Mouse (Mus musculus) right cerebral cortex, adult 2 months (tissue): ENCODE data around the gene Tbc1d2.
A peak's percentile ranks its signal among the peaks of the same experiment; 100 is the strongest.
"Not testable (repeated sequence)": the region's sequence is repeated elsewhere in the genome, so short reads cannot be mapped to it uniquely, and the experiment has no call there.

ENCODE experiments used
- DNase-seq, 2 experiments: peaks; one replicate each; pipeline ENCODE4 v3.0.0; 2021 to 2022; ENCODE audit warnings: low spot score in 2 of 2

The Tbc1d2 gene

DNA sequence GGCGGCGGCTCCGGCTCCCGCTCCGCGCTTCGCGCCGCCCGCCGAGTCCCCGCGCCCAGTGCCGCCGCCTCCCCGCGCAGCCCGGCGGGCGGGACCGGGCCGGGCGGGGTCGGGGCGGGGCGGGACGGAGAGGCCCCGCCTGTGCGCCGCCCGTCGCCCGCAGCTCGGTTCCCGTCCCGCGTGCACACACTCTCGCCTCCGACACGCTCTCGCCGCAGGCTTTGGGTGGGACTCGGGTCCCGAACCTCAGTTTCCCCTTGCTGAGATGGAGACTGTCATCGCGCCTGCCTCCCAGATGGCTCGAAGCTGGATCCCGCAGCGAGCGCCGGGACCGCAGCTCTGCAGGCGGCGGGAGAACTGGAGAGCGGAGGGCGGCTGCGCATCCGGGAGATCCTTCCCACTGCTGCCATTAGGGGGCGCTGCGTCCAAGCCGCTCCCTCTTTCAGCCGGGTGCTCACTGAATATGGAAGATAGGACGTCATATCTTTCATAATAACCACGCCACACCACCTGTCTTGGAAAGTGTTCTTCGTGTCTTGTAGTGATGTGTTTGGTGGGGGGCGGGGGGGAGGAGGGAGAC, 48.1 kb downstream of the Tbc1d2 start, which contains the start of gene Coro2a:
Gene Coro2a (minus strand): TSS at position 359 of the 580 bp plus-strand sequence.
- DNase-seq, result peak; percentile 88 to 90

DNA sequence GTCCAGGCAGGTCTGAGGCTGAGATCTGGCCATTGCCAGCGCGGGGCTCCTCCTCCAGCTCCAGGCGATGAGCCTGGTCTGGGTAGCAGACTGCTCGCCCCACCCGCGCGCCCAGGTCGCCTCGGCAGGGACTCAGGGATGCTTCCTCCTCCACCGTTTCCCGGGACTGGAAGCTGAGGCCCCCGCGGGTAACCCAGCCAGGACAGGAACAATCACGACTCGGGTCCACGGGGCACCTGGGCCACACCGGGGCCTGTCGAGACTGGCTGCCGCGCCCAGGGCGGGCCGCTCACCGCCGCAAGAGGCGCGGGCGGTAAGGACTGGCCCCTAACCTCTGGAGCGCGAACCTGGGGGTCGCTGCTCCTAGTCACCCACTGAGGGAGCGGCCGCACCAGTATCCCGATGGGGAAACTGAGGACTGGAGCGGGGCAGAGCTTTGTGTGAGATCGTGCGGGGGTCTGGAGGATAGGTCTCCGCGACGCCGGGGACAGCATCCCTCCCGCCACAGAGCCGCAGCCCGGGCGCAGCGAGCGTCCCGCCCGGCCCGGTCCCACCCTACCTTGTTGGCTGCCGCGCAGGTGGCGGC, 48.7 kb downstream of the Tbc1d2 start:
- peak; percentile 26 to 37 for DNase-seq

DNA sequence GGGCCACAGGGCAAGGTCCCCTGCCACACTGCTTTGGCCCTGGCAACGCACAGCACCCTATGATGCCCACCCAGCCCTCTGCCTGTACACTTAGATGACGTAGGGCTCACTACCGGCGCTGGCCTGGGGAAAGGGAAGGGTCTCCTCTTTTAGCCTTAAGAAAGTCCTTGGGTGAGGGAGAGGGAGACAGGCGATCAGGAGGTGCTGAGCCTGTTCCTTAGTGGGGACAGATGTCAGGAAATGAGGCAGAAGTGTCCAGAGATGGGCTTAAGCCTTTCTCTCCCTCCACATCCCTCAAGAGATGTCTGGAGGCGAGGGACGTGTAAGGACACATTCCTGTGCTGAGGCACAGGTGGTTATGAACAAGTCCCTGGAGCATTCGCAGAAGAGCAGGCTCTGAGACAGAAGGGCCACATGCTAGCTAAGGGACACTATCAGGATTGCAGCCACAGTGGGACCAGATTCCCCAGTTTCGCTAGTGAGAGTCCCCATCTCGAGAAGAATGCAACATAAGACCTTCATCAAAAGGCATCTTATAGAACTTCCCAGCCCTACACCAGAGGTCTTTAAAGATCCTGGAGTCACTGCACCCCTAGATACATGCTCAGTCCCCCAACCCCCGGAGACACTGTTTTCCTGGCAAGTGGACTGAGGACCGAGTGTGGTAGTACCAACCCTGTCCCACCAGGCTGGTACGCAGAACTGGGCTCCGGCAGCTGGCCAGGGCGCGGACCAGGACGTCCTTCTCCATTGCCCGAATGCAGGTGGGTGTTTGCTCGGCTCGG, 49.3 kb downstream of the Tbc1d2 start:
- DNase-seq, result peak in 1 of 2 experiments; percentile 18

DNA sequence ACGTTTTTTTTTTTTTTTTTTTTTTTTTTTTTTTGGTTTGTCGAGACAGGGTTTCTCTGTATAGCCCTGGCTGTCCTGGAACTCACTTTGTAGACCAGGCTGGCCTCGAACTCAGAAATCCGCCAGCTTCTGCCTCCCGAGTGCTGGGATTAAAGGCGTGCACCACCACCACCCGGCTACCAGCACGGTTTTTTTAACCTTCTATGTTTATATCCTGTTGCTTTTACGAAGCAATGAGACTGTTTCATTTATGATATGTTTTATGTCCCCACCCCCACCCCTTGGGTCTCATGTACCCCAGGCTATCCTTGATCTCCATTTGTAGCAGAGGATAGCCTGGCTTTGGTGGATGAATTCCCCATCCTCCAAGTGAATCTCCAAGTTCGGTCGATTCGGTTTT, 50.4 kb downstream of the Tbc1d2 start:
- DNase-seq, result not testable (repeated sequence)

DNA sequence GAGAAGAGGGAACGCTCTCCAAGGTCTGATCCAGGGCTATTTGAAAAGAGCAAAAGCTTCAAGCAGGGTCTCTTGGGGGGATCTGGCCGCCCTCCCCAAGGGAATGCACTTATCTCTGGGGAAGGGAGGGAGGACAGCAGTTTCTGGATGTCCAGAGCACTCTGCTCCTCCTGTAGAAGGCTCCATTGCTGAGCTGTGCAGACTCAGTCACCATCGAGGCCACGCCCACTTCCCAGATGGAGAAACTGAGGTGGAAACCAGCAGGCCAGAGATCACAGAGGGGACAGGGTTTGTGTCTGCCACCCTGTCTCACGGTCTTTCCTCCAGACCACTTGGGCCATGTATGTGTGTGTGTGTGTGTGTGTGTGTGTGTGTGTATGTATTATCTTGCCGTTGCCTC, 51.0 kb downstream of the Tbc1d2 start:
- DNase-seq, result no peak

DNA sequence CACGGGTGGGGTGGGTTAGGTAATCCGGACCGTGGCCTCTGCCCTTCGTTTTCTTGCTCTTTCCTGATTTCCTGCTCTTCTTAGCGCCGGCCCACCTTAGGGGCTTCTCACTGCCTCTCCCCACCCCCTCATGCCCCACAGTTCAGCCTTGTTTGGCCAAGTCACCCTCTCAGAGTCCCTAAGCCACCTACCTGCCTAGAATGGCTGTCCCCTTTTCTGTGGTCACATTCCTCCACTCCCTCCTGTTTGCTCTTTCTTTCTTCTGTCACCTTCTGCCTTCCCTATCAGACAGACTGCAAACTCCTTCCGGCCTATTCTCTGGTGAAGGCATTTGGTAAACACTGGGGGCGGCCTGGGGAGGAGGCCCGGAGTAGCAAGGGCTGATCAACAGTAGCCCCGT, 51.9 kb downstream of the Tbc1d2 start:
- DNase-seq, result no peak

DNA sequence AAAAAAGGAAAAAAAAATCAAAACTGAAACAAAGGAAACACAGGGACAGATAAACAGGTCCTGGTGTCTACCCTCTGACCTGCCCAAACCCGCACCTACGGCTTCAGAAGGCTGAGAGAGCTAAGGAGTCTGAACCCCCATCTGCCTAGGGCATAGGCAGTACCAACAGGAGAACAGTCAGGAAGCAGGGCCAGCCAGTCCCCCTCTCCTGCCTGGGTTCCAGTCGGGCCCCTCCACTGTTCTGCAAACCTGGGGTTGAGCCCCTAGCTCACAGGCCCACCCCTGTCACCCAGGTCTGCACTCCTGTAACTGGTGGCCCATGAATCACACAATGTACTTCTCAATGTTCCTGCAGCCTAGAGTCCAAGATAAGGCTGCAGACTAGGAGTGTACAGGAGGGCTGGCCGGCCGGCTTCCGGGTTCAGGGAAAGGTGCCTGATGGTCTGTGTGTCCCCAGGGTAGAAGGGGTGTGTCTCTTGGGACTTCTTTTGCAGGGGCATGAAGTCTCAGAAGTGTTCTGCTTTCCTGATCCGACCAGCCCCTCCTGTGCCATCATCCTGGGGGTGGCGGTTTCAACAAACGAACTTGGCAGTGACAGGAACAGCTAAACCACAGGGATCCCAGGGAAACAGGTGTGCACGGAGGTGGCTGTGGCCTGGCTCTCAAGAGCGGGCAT, 52.6 kb downstream of the Tbc1d2 start:
- no peak for DNase-seq

DNA sequence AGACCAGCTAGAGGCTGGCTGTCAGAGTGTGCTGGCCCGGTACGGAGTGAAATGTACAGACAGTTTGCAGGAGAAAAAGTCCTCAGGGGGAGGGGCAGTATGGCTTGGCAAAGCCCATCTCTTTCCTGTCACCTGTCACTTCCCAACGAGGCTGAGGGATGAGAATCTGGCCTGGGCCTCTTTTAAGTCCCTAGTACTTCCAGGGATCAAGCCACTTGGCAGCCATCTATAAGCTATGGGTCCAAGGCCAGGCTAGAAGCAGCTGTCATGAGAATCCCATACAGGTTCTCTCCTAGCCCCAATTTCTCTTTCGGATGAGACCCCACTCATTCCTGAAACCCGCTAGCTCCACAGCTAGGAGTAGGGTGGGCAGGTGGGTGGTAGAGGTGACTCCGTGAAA, 53.6 kb downstream of the Tbc1d2 start:
- DNase-seq, result no peak

DNA sequence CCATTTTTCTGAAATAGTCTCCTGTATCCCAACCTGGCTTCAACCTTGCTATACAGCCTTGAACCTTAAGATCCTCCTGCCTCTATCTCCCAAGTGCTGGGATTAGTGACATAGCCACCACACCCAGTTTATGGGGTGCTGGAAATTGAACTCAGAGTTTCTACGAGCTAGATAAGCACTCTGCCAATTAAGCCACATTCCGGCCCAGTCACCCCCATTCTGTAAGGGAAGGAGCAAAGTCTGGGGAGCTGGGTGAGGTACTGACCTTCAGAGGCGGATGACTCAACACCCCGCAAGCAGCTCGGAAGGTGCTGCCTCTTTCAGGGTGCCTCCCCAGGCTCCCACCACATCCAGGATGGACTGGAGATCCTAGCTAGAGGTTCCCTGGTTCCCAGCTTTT, 55.9 kb downstream of the Tbc1d2 start:
- DNase-seq, result no peak

DNA sequence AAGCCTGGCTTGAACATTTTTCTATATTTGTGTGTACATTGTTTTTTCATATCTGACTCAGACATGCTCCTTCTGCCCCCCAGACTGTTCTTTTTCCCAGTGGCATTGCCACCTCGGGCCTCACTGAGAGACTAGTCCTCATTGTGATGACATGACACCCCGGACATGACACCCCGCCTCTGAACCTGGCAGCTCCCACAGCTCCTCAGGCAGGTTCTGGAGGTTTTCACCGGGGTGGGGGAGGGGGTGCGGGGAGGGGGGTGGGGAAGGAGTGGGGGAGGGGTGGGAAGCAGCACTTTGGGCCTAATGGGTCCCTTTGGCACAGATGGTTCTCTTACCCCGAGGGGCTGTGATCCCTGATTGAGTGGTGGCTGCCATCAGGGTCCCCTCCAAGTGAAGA, 56.5 kb downstream of the Tbc1d2 start:
- DNase-seq, result no peak

DNA sequence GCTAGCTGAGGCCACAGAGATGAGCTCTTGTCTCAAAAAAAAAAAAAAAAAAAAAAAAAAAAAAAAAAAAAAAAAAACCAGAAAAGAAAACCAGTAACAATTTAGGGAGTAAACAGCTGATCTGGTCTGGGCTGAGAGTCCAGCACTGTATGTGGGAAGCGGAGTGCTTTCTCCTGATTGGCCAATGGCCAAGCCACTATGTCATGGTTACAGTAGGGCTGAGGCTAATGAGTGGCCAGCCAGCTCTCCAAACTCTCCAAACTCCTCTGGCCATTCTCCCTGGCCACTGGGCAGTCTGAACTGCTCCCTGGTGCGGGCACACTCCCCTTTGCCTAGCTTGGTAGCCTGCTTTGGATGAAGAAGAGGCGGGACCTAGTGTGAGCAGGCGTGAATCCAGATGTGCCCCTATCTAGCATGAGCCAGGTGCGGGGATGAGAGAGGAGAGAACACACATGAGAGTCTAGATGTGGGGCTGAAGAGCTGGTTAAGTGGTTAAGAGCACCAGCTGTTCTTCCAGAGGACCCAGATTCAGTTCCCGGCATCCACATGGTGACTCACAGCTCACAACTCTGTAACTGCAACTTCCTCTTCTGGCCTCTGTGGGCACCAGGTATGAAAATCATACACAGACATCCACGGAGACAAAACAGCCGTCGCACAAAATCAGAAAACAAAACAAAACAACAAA, 58.0 kb downstream of the Tbc1d2 start:
- DNase-seq, result no peak

DNA sequence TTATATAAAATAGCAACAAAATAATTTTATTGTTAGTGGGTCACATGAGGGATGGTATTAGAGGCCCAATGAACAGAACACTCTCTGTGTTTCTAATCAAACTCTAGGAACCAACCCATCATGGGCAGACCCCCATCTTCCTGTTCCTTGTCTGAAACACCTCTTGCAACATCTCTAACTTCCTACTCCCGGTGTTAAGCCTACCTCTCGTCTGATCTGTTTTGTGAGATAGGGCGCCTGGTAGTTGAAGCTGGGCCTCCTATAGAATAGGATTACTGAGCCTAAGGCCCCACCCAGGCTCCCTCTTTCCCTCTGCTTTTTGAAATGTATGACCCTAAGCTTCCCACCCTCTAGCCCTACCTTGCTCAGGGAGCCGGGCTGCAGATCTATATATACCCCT, 59.2 kb downstream of the Tbc1d2 start:
- DNase-seq, result no peak

DNA sequence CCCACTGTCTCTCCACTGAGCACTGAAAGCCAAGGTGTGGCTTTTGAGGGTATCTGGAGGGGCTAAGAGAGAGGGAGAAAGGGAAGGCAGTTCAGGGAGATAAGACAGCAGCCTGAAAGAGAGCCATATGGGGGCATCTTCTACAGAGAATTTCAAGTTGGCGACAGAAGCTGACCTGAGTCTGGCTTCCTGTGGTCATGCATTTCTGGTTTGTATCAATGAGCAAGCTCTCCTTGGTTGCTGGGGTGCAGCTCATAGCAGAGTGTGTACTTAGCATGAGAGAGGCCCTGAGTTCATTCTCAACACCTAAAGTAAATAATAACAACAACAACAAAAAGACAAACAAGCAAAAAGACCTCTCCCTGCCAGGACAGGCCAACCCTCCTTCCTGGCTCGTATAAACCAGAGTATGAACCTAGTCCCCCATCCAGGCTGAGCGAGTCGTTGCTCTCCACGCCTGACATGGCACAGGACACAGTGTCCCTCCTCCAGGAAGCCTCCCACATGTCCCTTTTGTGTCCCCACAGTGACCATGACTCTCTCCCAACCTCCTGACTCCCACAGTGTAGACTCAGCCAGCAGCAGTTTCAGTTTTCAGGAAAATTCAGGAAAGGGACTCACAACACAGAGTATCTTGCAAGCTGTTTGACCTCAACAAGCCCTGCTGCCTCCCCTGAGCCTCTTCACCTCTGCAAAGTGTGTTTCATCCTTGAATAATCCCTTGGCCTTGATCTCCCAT, 59.9 kb downstream of the Tbc1d2 start:
- no peak for DNase-seq

DNA sequence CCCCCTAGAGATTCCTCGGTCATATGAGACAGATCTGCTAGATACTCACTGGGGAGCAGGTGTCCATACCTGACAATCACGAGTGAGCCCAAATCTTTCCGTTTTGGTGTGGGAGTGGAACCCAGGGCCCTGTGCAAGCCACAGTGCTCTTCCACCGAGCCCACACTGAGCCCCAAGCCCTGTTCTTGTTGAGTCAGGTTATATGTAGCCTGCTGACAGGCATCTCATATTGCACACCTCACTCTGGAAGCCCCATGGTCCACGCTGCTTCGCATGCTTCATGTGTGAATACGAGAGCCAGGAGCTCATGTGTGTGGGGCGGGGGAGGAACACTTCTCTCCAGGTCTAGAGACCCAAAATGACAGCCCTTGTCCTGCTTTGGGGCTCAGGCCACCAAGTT, 60.9 kb downstream of the Tbc1d2 start:
- DNase-seq, result no peak

DNA sequence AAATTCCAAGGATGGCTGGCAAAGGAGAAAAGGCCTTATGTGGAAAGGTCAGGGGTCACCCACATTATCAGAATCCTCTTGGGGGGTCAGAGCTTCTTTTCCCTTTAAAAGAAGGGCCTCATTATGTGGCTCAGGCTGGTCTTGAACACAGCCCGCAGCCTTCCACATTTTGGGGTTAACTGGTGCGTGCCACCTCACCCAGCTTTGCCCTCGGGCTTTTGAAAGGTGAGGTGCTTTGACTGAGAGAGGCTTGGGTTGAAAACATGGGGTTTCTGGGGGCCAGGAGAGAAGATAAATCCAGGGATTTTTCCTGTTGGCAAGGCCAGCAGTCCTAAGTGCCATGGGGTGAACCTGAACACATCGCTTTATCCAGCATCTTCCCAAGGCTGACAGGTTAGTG, 63.5 kb downstream of the Tbc1d2 start:
- no peak for DNase-seq

DNA sequence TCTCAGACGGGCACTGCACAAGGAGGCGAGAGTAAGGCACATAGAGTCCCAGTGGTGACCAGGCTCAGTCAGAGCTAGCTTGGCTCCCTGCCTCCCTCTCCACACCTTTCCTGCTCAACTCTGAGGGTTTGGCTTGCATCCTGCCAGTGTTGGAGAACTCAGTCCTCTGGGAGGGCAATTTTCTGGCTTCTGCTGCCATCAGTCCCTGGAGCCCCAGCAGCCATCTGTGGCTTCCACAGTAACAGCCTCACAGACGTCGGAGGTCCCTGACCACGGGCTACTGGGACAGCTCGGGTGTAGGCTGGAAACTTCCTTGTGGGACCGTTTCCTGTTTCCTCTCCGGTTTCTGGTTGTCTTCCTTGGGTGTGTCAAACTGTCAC, 64.2 kb downstream of the Tbc1d2 start:
- DNase-seq, result no peak

DNA sequence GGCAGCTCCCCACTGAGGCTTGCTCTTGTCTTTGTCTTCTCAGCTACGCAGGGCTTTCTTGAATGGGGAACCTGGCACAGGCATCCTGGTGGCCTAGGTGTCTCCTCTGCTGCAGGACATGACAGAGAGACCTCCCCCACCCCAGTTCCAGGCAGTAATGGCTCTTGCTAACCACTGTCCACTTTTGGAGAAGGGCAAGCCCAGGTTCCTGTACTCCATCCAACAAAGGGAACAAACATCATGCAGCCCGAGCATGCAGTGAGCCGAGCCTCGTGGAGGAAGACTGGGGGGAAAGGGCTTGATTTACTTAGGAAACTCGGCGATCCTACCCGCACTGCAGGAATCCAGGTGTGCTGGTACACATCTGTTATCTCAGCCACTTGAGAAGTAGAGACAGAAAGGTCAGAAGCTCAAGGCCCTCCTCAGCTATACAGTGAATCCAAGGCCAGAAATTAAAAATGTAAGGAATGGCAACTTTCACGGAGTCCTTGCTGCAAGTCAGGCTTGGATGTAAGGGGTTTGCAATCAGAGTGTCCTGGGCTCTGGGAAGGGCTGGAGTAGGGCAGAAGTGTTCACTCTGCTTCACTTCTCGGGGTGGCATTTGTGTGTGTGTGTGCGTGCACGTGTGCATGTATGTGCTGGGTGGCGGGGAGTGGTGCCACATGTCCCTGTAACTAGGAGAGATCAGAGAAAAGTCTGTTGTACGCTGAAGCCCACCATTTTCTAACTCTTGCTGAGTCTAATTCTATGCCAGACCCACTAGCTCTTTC, 64.8 kb downstream of the Tbc1d2 start:
- no peak for DNase-seq

DNA sequence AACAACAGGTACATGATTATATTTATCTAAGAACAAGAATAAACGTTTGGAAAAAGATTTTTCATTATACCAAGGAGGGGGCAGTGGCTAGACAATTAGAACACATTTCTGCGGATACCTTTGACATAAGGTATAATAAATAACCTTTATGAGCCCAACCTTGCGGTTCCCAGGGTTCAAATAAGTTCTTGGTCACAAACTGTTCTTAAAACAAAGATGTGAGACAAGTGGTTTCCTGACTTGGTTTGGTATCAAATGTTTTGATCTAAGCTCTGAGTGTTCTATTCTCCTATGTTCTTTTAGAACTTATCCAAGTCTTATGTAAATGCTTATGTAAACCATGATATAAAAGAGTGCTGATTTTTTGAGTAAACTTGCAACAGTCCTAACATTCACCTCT, 65.5 kb downstream of the Tbc1d2 start:
- not testable (repeated sequence) for DNase-seq

DNA sequence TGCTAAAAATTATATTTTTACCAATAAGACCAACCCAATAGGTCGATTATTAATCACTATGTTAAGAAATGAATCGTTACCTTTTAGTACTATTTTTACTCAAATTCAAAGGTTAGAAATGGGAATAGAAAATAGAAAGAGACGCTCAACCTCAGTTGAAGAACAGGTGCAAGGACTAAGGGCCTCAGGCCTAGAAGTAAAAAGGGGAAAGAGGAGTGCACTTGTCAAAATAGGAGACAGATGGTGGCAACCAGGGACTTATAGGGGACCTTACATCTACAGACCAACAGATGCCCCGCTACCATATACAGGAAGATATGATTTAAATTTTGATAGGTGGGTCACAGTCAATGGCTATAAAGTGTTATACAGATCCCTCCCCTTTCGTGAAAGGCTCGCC, 65.9 kb downstream of the Tbc1d2 start:
- DNase-seq, result not testable (repeated sequence)

DNA sequence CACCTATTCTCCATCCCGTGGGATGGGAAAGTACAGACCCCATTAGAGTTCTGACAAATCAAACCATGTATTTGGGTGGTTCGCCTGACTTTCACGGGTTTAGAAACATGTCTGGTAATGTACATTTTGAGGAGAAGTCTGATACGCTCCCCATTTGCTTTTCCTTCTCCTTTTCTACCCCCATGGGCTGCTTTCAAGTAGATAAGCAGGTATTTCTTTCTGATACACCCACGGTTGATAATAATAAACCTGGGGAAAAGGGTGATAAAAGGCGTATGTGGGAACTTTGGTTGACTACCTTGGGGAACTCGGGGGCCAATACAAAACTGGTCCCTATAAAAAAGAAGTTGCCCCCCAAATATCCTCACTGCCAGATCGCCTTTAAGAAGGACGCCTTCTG, 68.0 kb downstream of the Tbc1d2 start:
- not testable (repeated sequence) for DNase-seq

DNA sequence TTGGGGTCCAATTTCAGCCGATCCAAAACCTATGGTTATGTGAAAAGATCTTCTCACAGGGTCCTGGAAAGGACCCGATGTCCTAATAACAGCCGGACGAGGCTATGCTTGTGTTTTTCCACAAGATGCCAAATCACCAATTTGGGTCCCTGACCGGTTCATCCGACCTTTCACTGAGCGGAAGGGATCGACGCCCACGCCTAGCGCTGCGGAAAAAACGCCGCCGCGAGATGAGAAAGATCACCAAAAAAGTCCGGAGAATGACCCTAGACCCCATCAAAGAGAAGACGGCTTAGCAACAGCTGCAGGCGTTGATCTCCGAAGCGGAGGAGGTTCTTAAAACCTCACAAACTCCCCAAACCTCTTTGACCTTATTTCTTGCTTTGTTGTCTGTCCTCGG, 68.4 kb downstream of the Tbc1d2 start:
- DNase-seq, result not testable (repeated sequence)
